Mouse (Mus musculus) neural tube, embryonic 15.5 days (tissue): ENCODE measurements around the gene Vgll4. TPM values are rescaled to one million over a fixed set of nuclear protein-coding genes. Genes with fewer than 3 reads are reported as not detected.

Experiments used
- ATAC-seq: fragments of 200-750 bp; cut with Nextera tagmentation; 2 replicates; pipeline ENCODE4 v1.8.0; 2017; ENCODE audit warnings: mild to moderate bottlenecking, moderate TSS enrichment, moderate library complexity; ENCODE audit not compliant: low FRiP score
- H3K27ac ChIP-seq: fragments of 300-500 bp; sonication (generic); replicated peaks from 2 replicates; pipeline ENCODE4 v1.5.1; 2015; ENCODE audit warnings: mild to moderate bottlenecking, inconsistent platforms
- H3K27me3 ChIP-seq: fragments of 300-500 bp; sonication (generic); replicated peaks from 2 replicates; pipeline ENCODE4 v1.6.1; 2015; ENCODE audit warnings: inconsistent platforms
- H3K36me3 ChIP-seq: fragments of 300-500 bp; sonication (generic); 2 replicates; pipeline ENCODE4 v1.6.1; 2015; ENCODE audit warnings: inconsistent platforms
- H3K4me1 ChIP-seq: fragments of 300-500 bp; sonication (generic); 2 replicates; pipeline ENCODE4 v1.6.1; 2015; ENCODE audit warnings: inconsistent platforms
- H3K4me2 ChIP-seq: fragments of 300-500 bp; sonication (generic); 2 replicates; pipeline ENCODE4 v1.6.1; 2015; ENCODE audit warnings: inconsistent platforms, mild to moderate bottlenecking, moderate library complexity
- H3K4me3 ChIP-seq: fragments of 300-500 bp; sonication (generic); replicated peaks from 2 replicates; pipeline ENCODE4 v1.5.1; 2015; ENCODE audit warnings: mild to moderate bottlenecking, inconsistent platforms
- H3K9ac ChIP-seq: fragments of 300-500 bp; sonication (generic); replicated peaks from 2 replicates; pipeline ENCODE4 v1.6.1; 2015; ENCODE audit warnings: mild to moderate bottlenecking, inconsistent platforms
- H3K9me3 ChIP-seq: fragments of 300-500 bp; sonication (generic); replicated peaks from 2 replicates; pipeline ENCODE4 v1.6.1; 2016; ENCODE audit warnings: inconsistent platforms
- WGBS: fragments of 180-500 bp; shearing (Covaris S2); methylation state at CpG from one replicate; pipeline ENCODE4 v1.1.7; 2015; ENCODE audit warnings: mixed read lengths; 5-methylcytosine and 5-hydroxymethylcytosine counted together
- polyA plus RNA-seq: library from polyadenylated mRNA; unstranded; fragments of >200 nt; fragmentation: Nextera tagmentation; extraction: Ambion mirVana; gene quantifications from 2 replicates; pipeline ENCODE4 v1.2.1, GENCODE M21; 2015

The Vgll4 gene
- polyA plus RNA-seq, 1 experiment from 2014 or later: 51.4 TPM

DNA sequence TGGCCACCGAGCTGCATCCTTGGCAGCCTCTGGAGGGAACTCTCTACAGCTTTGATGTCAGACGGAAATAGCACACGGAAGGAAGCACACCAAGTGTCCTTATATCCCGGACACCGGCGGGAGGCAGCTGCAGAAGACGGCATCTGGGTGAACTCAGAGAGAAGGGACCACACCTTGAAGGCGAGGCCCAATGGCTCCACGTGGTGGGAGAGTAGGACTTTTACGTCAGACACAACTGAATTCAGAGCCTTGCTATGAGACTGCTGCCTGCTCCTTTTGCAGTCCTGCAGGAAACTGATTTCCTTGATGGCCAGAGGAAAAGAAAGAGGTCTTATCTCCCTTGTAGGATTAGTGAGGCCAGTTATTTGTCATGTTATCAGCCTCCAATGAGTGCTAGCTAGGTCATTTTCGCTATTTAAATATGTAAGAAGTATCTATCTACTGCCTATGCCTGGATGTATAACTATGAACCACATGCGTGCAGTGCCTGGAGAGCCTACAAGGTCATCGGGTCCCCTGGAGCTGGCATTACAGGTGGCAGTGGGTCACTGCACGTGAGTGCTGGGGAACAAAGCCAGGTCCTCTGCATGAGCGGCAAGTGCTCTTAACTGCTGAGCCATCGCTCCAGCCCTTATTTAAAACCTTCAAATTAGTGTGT is 28.7 kb upstream of the Vgll4 start:
- Histone ChIP-seq H3K4me2 (no peak overlapping the region), H3K9me3 (no peaks in the 10 kb centered on the region), H3K4me3 (no peak overlapping the region), H3K27ac (no peak overlapping the region), H3K9ac (no peak overlapping the region), H3K36me3 (peaks cover 3% of the 10 kb centered on the region; the same call in 1 of the 2 replicates), H3K27me3 (no peaks in the 10 kb centered on the region), H3K4me1 (no peaks in the 10 kb centered on the region)
- no peak for ATAC-seq
- 85% methylated on average over 16 of the region's 16 CpGs for WGBS

DNA sequence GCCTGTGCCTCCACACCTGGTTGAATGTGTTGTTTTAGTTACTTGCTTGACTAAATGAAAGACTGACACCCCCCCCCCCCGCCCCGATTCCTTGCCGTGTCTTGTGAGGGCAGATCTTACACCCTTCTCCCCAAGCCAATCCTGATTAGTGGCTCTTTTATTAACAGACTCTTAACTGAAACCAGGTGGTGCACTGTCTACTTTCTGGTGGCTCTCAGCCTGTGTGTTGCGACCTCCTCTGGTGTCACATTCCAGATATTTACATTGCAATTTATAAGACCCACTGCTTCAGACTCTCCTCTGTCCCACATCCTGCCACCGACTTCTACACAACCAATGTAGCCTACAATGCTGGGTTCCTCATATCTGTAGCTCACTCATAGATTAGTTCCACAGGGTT is 27.7 kb upstream of the Vgll4 start:
- H3K4me3 ChIP-seq: no peak overlapping the region
- no peak overlapping the region for H3K27ac ChIP-seq
- no peak for ATAC-seq
- H3K9ac ChIP-seq: no peak overlapping the region
- WGBS: 86% methylated on average over 5 of the region's 5 CpGs
- no peak overlapping the region for H3K4me2 ChIP-seq
- H3K4me1 ChIP-seq: no peaks in the 10 kb centered on the region
- no peaks in the 10 kb centered on the region for H3K27me3 ChIP-seq
- no peaks in the 10 kb centered on the region for H3K9me3 ChIP-seq
- H3K36me3 ChIP-seq: peaks cover 3% of the 10 kb centered on the region; the same call in 1 of the 2 replicates

DNA sequence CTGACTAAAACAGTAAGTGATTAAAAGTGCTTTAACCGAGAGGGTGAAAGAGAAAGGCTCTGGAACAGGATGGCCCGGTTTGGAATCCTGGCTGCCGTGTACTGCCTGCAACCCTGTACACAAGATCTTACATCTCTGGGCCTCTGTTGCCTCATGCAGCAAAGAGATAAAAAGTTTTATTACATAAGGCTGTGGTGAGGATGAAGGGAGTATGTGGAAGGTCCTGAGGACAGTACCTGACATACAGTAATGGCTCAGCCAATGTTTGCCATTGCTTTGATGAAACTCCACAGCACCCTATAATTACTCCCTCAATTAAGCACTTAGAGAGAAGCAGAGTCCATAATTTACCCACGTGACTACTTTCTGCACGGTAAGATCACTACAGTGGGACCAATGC is 27.1 kb upstream of the Vgll4 start:
- 69% methylated on average over 5 of the region's 5 CpGs for WGBS
- no peak overlapping the region for H3K9ac ChIP-seq
- H3K27me3 ChIP-seq: no peaks in the 10 kb centered on the region
- no peak overlapping the region for H3K4me3 ChIP-seq
- ATAC-seq: no peak
- no peaks in the 10 kb centered on the region for H3K4me1 ChIP-seq
- H3K27ac ChIP-seq: no peak overlapping the region
- H3K36me3 ChIP-seq: peaks cover 3% of the 10 kb centered on the region; the same call in 1 of the 2 replicates
- H3K9me3 ChIP-seq: no peaks in the 10 kb centered on the region
- no peak overlapping the region for H3K4me2 ChIP-seq

DNA sequence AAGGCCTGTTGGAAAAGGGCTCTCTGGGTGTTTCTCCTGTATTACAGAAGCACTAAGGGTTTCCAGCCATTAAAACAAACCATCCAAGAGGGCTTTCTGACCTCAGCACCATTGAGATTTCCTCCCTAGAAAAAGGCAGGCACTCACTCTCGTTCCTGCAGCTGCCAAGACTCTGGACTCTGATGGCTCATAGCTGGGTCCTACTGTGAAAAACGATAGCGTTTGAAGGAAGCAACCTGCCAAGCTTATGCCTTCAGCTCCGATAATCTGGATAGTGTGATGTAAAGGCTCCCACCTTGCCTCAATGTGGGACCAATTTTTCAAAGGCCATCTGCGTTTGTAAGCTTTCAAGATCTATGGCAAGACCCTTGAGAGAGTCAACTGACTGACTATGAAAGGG is 24.3 kb upstream of the Vgll4 start:
- Histone ChIP-seq H3K4me2 (no peak overlapping the region), H3K4me1 (no peaks in the 10 kb centered on the region), H3K9ac (no peak overlapping the region), H3K36me3 (no peaks in the 10 kb centered on the region), H3K4me3 (no peak overlapping the region), H3K27me3 (no peaks in the 10 kb centered on the region), H3K9me3 (no peaks in the 10 kb centered on the region), H3K27ac (no peak overlapping the region)
- ATAC-seq: no peak
- WGBS: 91% methylated on average over 5 of the region's 5 CpGs

DNA sequence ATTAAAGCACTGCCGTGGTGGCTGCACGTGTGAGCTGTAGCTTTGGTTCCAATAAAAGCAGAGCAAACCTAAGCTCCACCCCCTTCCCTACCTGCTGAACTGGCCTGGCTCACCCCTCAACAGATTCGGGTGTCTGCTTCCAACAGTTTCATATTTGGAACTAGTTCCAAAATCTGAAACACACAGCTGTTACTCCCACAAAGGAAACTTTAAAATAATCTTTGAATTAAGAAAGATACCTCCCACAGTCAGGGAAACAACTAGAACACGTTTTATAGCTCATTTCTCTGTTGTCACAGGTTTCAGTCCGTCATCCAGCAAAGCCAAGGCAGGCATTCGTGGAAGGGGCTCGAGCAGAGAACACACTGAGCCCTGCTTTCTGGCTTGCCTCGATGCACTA is 23.9 kb upstream of the Vgll4 start:
- Histone ChIP-seq H3K4me2 (no peak overlapping the region), H3K9me3 (no peaks in the 10 kb centered on the region), H3K4me3 (no peak overlapping the region), H3K27me3 (no peaks in the 10 kb centered on the region), H3K4me1 (no peaks in the 10 kb centered on the region), H3K9ac (no peak overlapping the region), H3K36me3 (no peaks in the 10 kb centered on the region), H3K27ac (no peak overlapping the region)
- WGBS: 79% methylated on average over 8 of the region's 8 CpGs
- ATAC-seq: no peak

DNA sequence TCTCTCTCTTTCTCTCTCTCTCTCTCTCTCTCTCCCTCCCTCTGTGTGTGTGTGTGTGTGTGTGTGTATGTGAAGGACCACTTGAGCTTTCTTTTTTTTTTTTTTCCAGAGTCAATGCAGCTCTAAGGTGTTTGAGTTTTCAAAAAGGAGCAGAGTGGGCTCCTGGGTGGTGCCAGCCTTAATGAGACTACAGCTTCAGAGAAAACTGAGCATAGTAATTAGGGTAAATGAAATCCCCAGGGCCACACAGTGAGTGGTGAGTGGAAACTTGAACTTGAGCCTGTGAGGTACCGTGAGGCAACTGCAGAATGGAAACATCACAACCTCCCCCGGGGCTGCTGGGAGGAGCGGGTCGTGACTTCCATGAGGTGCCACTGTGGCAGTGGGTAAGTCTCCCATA is 22.1 kb upstream of the Vgll4 start:
- H3K36me3 ChIP-seq: no peaks in the 10 kb centered on the region
- no peaks in the 10 kb centered on the region for H3K4me1 ChIP-seq
- no peak overlapping the region for H3K27ac ChIP-seq
- H3K4me3 ChIP-seq: no peak overlapping the region
- 82% methylated on average over 4 of the region's 4 CpGs for WGBS
- H3K9me3 ChIP-seq: no peaks in the 10 kb centered on the region
- no peak overlapping the region for H3K9ac ChIP-seq
- no peak for ATAC-seq
- H3K4me2 ChIP-seq: no peak overlapping the region
- no peaks in the 10 kb centered on the region for H3K27me3 ChIP-seq

DNA sequence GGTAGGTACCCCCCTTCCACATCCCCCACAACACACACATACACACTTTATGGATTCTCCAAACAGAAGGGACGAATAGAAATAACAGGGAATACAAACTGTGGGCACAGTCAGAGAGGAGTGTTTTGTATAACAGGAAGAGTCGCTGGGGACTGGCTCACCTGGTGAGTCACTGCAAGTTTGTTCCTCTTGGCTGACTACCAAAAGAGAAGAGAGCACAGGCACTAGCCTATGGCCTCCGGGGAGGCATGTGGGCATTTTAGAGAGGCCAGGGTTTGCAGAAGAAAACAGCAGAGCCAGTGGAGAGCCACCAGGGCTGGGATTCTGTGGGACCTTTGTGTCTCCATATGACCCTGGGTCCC is 18.8 kb upstream of the Vgll4 start:
- no peaks in the 10 kb centered on the region for H3K27me3 ChIP-seq
- H3K4me3 ChIP-seq: no peak overlapping the region
- H3K36me3 ChIP-seq: no peaks in the 10 kb centered on the region
- WGBS: 52% methylated on average over 3 of the region's 3 CpGs
- no peaks in the 10 kb centered on the region for H3K9me3 ChIP-seq
- H3K27ac ChIP-seq: no peak overlapping the region
- no peaks in the 10 kb centered on the region for H3K4me1 ChIP-seq
- no peak overlapping the region for H3K4me2 ChIP-seq
- no peak overlapping the region for H3K9ac ChIP-seq
- ATAC-seq: no peak

DNA sequence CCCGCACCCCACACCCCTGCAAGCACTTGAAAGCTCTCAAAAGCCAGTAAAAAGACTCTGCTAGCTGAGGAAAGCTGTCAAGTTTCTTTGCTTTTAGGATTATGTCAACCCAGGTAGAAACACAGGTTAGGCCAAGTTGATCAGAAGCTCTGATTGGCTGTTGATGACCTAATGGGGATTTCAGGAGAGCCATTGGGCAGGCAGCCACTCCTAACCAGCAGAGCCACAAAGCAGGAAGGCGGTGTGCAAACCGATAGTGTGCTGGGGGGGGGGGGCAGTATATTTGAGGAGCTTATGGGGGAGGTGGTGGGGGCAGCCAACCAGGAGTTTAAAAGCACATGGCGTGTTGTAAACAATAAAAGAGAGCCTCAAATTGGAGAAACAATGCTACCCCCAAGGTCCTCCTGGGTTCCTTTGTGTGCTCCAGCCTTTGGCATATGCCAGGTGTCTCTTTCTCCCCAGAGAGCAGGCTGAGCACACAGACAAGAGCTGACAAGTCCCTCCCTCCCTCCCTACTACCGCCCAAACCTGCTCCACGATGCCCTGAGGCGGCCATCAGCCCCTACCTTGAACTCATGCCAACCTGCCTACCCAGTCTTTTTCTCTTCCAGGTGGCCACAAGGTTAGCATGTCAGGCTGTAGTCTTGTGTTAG is 18.3 kb upstream of the Vgll4 start:
- no peak overlapping the region for H3K4me3 ChIP-seq
- H3K27me3 ChIP-seq: no peaks in the 10 kb centered on the region
- no peak overlapping the region for H3K4me2 ChIP-seq
- no peak for ATAC-seq
- H3K36me3 ChIP-seq: no peaks in the 10 kb centered on the region
- no peak overlapping the region for H3K27ac ChIP-seq
- WGBS: 54% methylated on average over 7 of the region's 7 CpGs
- H3K4me1 ChIP-seq: no peaks in the 10 kb centered on the region
- no peak overlapping the region for H3K9ac ChIP-seq
- no peaks in the 10 kb centered on the region for H3K9me3 ChIP-seq

DNA sequence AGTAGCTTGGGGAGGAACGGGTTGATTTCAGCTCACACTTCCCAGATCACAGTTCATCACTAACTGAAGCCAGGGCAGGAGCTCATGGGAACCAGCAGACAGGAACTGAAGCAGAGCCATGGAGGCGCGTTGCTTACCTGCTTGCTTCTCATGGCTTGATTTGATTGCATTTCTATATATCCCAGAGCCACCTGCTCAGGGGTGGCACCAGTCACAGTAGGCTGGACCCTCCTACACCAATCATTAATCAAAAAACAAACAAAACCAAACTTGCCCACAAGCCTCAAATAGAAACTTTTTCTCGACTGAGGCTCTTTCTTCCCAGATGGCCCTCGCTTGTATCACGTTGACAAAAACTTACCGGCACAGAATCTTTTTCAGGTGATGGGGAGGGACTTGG is 12.9 kb upstream of the Vgll4 start:
- Histone ChIP-seq H3K36me3 (no peaks in the 10 kb centered on the region), H3K9ac (no peak overlapping the region), H3K27me3 (no peaks in the 10 kb centered on the region), H3K4me1 (no peaks in the 10 kb centered on the region), H3K9me3 (no peaks in the 10 kb centered on the region), H3K4me3 (no peak overlapping the region), H3K4me2 (no peak overlapping the region), H3K27ac (no peak overlapping the region)
- 88% methylated on average over 7 of the region's 7 CpGs for WGBS
- ATAC-seq: no peak

DNA sequence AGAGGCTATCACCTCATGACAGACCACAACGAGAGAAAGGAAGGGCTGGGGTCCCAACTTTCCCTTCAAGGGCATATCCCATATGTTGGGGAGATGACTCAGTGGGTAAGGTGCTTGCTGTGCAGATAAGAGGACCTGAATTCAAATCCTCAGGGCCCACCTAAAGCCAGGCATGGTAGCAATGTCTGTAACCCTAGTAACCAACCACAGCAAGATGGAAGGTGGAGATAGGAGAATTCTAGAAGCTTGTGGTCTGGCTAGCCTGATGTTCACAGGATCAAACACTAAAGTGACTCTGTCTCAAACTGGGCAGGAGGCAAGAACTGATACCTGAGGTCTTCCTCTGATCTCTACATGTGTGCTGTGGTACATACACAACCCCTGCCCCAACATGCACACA is 9.9 kb upstream of the Vgll4 start:
- H3K36me3 ChIP-seq: no peaks in the 10 kb centered on the region
- H3K9me3 ChIP-seq: no peaks in the 10 kb centered on the region
- H3K4me2 ChIP-seq: no peak overlapping the region
- no peak for ATAC-seq
- no peaks in the 10 kb centered on the region for H3K4me1 ChIP-seq
- WGBS: 85% methylated on average over 1 of the region's 1 CpGs
- H3K27ac ChIP-seq: no peak overlapping the region
- H3K9ac ChIP-seq: no peak overlapping the region
- H3K4me3 ChIP-seq: no peak overlapping the region
- H3K27me3 ChIP-seq: no peaks in the 10 kb centered on the region

DNA sequence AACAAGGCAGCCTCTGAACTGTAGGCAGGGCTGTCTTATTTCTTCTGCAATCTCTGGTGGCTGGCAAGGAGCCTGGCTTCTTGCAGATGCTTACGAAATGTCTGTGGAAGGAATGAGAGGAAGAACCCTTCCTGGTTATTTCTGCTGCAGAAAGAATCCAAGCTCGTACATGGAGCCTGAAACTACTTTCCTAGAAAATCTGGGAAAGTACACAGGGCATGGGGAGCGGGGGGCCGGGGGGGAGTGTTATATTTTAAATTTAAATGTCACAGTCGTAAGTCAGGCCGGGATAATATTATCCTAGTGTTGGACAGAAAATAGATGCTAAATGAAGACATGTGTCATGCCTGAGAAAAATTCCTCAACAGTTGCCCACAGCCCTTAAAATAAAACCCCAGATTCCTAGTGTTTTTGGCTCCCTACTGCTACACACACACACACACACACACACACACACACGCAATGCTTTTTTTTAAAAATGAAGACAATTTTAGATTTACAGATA is 7.2 kb upstream of the Vgll4 start:
- 86% methylated on average over 7 of the region's 7 CpGs for WGBS
- Histone ChIP-seq H3K9ac (no peak overlapping the region), H3K27me3 (no peaks in the 10 kb centered on the region)

DNA sequence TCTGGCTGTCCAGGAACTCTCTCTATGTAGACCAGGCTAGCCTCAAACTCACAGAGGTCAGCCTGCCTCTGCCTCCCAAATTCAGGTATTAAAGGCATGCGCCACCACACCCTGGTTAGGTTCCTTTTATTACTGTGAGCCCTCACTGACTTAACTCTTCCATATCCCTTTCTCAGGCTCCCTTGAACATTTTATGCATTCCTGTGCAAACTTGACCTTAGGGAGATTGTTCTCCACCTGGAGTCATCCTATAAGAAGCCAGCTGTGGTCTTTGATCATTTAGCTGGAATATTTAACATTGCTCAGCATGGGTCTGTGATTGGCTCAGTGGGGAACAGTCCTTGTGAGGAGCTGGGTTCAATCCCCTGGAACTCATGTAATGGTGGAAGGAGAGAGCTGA is 4.5 kb upstream of the Vgll4 start:
- no peaks in the 10 kb centered on the region for H3K36me3 ChIP-seq
- no peaks in the 10 kb centered on the region for H3K9me3 ChIP-seq
- no peak overlapping the region for H3K4me3 ChIP-seq
- no peak overlapping the region for H3K27ac ChIP-seq
- no peak for ATAC-seq
- H3K4me1 ChIP-seq: peaks cover 17% of the 10 kb centered on the region
- no peaks in the 10 kb centered on the region for H3K27me3 ChIP-seq
- H3K9ac ChIP-seq: no peak overlapping the region
- no peak overlapping the region for H3K4me2 ChIP-seq
- WGBS: 90% methylated on average over 1 of the region's 1 CpGs

More for the DNA sequence above, 7.2 kb upstream of the Vgll4 start:
- H3K36me3 ChIP-seq: no peaks in the 10 kb centered on the region
- no peak for ATAC-seq
- H3K9me3 ChIP-seq: no peaks in the 10 kb centered on the region
- H3K4me2 ChIP-seq: no peak overlapping the region
- no peak overlapping the region for H3K4me3 ChIP-seq
- H3K27ac ChIP-seq: no peak overlapping the region
- H3K4me1 ChIP-seq: no peaks in the 10 kb centered on the region
